Mouse (Mus musculus) urinary bladder, postnatal 14 days (tissue): Measurements from ENCODE around the gene Hyal2.
"Not testable (repeated sequence)": the region's sequence is repeated elsewhere in the genome, so short reads cannot be mapped to it uniquely, and the experiment has no call there.

Experiments
- DNase-seq: peaks from one replicate; pipeline ENCODE4 v3.0.0; 2021; ENCODE audit warnings: low spot score

Gene Hyal2

GRCm38 (mm10) chr9:107568331-107569261 is 851 bp downstream of the Hyal2 start:
- peak; percentile 89 for DNase-seq

GRCm38 (mm10) chr9:107569270-107569669 is 1.5 kb downstream of the Hyal2 start:
- DNase-seq = no peak

- DNase-seq = no peak
Measured at GRCm38 (mm10) chr9:107570016-107570415, 2.3 kb downstream of the Hyal2 start.

GRCm38 (mm10) chr9:107570845-107571244 is 3.1 kb downstream of the Hyal2 start:
- DNase-seq = no peak

GRCm38 (mm10) chr9:107571534-107572326 is 4.0 kb downstream of the Hyal2 start:
- DNase-seq = no peak

GRCm38 (mm10) chr9:107572327-107572662 is 4.5 kb downstream of the Hyal2 start:
- DNase-seq = no peak

- DNase-seq = not testable (repeated sequence)
Measured at GRCm38 (mm10) chr9:107573774-107574173, 6.0 kb downstream of the Hyal2 start.

- peak; percentile 84 for DNase-seq
Measured at GRCm38 (mm10) chr9:107575579-107576356, 8.0 kb downstream of the Hyal2 start.

- DNase-seq = peak; percentile 90
Measured at GRCm38 (mm10) chr9:107576357-107577107, 8.8 kb downstream of the Hyal2 start, which contains the start of gene Hyal1. Gene Hyal1, plus strand, starts transcription at chr9:107576927.

GRCm38 (mm10) chr9:107577871-107578270 is 10.1 kb downstream of the Hyal2 start:
- no peak for DNase-seq

GRCm38 (mm10) chr9:107578587-107578986 is 10.8 kb downstream of the Hyal2 start, which contains the start of gene Naa80:
Gene Naa80, plus strand, starts transcription at chr9:107578887.
- DNase-seq = no peak

- no peak for DNase-seq
Measured at GRCm38 (mm10) chr9:107579023-107579900, 11.5 kb downstream of the Hyal2 start.

GRCm38 (mm10) chr9:107580501-107581317 is 13.0 kb downstream of the Hyal2 start, which contains the start of gene Hyal3:
Gene Hyal3, plus strand, starts transcription at chr9:107580818.
- peak; percentile 93 for DNase-seq

GRCm38 (mm10) chr9:107581584-107581983 is 13.8 kb downstream of the Hyal2 start:
- DNase-seq = no peak

- DNase-seq = no peak
Measured at GRCm38 (mm10) chr9:107582509-107583062, 14.8 kb downstream of the Hyal2 start.

GRCm38 (mm10) chr9:107583174-107583573 is 15.4 kb downstream of the Hyal2 start:
- DNase-seq = no peak

- no peak for DNase-seq
Measured at GRCm38 (mm10) chr9:107586504-107586903, 18.8 kb downstream of the Hyal2 start.

- peak; percentile 97 for DNase-seq
Measured at GRCm38 (mm10) chr9:107586974-107587832, 19.5 kb downstream of the Hyal2 start, which contains the start of gene Ifrd2. Gene Ifrd2, plus strand, starts transcription at chr9:107587642.
